Mouse (Mus musculus) kidney, postnatal 0 days (tissue): ENCODE data around the gene Cfap73. TPM values are rescaled to one million over a fixed set of nuclear protein-coding genes. Genes with fewer than 3 reads are reported as not detected.
A peak's percentile ranks its signal among the peaks of the same experiment; 100 is the strongest.

Source experiments
- ATAC-seq: fragments of 200-750 bp; cut with Nextera tagmentation; replicated peaks from 2 replicates; pipeline ENCODE4 v1.8.0; 2017; ENCODE audit warnings: low read depth, moderate number of reproducible peaks, moderate TSS enrichment, moderate library complexity; ENCODE audit not compliant: low FRiP score
- DNase-seq: peaks from one replicate; pipeline ENCODE4 v3.0.0-alpha.2; 2016; ENCODE audit warnings: low spot score
- H3K27ac ChIP-seq: fragments of 300-500 bp; sonication (generic); 2 replicates; pipeline ENCODE4 v1.5.1; 2014; ENCODE audit warnings: mild to moderate bottlenecking
- H3K27me3 ChIP-seq: fragments of 300-500 bp; sonication (generic); 2 replicates; pipeline ENCODE4 v1.6.1; 2014; ENCODE audit warnings: low read length, mixed read lengths; ENCODE audit not compliant: insufficient read depth
- H3K36me3 ChIP-seq: fragments of 300-500 bp; sonication (generic); 2 replicates; pipeline ENCODE4 v1.6.1; 2014; ENCODE audit warnings: low read length, mixed read lengths; ENCODE audit not compliant: insufficient read depth
- H3K4me1 ChIP-seq: fragments of 300-500 bp; sonication (generic); replicated peaks from 2 replicates; pipeline ENCODE4 v1.6.1; 2014; ENCODE audit warnings: antibody characterized with exemption, low read length, mixed read lengths; ENCODE audit not compliant: insufficient read depth
- H3K4me2 ChIP-seq: fragments of 300-500 bp; sonication (generic); 2 replicates; pipeline ENCODE4 v1.6.1; 2014; ENCODE audit warnings: mild to moderate bottlenecking, low read length, moderate library complexity, mixed read lengths
- H3K4me3 ChIP-seq: fragments of 300-500 bp; sonication (generic); replicated peaks from 2 replicates; pipeline ENCODE4 v1.5.1; 2014; ENCODE audit warnings: low read depth, low read length
- H3K9ac ChIP-seq: fragments of 300-500 bp; sonication (generic); 2 replicates; pipeline ENCODE4 v1.6.1; 2014; ENCODE audit warnings: low read depth, low read length
- H3K9me3 ChIP-seq: fragments of 300-500 bp; sonication (generic); replicated peaks from 2 replicates; pipeline ENCODE4 v1.6.1; 2016; ENCODE audit warnings: low read length, inconsistent platforms, mixed read lengths
- CTCF ChIP-seq: IDR thresholded peaks from 2 replicates; pipeline ENCODE4 v1.5.1; 2016; ENCODE audit warnings: antibody characterized with exemption, low read depth, mild to moderate bottlenecking, moderate library complexity
- WGBS: fragments of 180-500 bp; shearing (Covaris S2); extraction: QIAGEN DNeasy Blood & Tissue Kit; methylation state at CpG from one replicate; pipeline ENCODE4 v1.1.7; 2014; 5-methylcytosine and 5-hydroxymethylcytosine counted together
- polyA plus RNA-seq: library from polyadenylated mRNA; unstranded; fragments of >200 nt; fragmentation: Nextera tagmentation; extraction: Ambion mirVana; gene quantifications from 2 replicates; pipeline ENCODE4 v1.2.1, GENCODE M21; 2015

Cfap73 gene
- polyA plus RNA-seq: not detected in 2 replicates

GRCm38 (mm10) chr5:120634131-120634530 lies at the start of gene Cfap73:
TSS of gene Cfap73 (minus strand) at chr5:120634235.
- no peaks in the 10 kb centered on the region for H3K4me1 ChIP-seq
- no peaks in the 10 kb centered on the region for H3K9me3 ChIP-seq
- DNase-seq (no peak), ATAC-seq (no peak)
- no peak within 1 kb of the TSS for H3K27ac ChIP-seq
- H3K4me2 ChIP-seq: no peak within 1 kb of the TSS
- H3K36me3 ChIP-seq: no peaks in the 10 kb centered on the region
- TF ChIP-seq CTCF: no peak
- no peak within 1 kb of the TSS for H3K9ac ChIP-seq
- no peak within 1 kb of the TSS for H3K4me3 ChIP-seq
- no peaks in the 10 kb centered on the region; the same call in 1 of the 2 replicates for H3K27me3 ChIP-seq
- 55% methylated on average over 9 of the region's 9 CpGs for WGBS

- Histone ChIP-seq H3K9me3 (no peaks in the 10 kb centered on the region), H3K4me3 (no peak overlapping the region), H3K9ac (no peak overlapping the region), H3K27me3 (no peaks in the 10 kb centered on the region; the same call in 1 of the 2 replicates), H3K4me2 (peak overlapping the region; percentile 27), H3K27ac (no peak overlapping the region), H3K36me3 (no peaks in the 10 kb centered on the region), H3K4me1 (no peaks in the 10 kb centered on the region; the same call in 1 of the 2 replicates)
- TF ChIP-seq CTCF: no peak
- DNase-seq: no peak
- WGBS: 12% methylated on average over 24 of the region's 24 CpGs
- ATAC-seq: no peak; the same call in 1 of the 2 replicates
Measured at GRCm38 (mm10) chr5:120682982-120683771, 49.1 kb upstream of the Cfap73 start.

- no peak for TF ChIP-seq CTCF
- Histone ChIP-seq H3K27me3 (no peaks in the 10 kb centered on the region; the same call in 1 of the 2 replicates), H3K4me1 (no peaks in the 10 kb centered on the region; the same call in 1 of the 2 replicates), H3K9ac (no peak overlapping the region), H3K27ac (no peak overlapping the region), H3K36me3 (no peaks in the 10 kb centered on the region), H3K4me3 (no peak overlapping the region), H3K9me3 (no peaks in the 10 kb centered on the region), H3K4me2 (no peak overlapping the region)
- no peak for DNase-seq
- no peak for ATAC-seq
- WGBS: 85% methylated on average over 18 of the region's 18 CpGs
Measured at GRCm38 (mm10) chr5:120680918-120681317, 46.9 kb upstream of the Cfap73 start.

- 2% methylated on average over 23 of the region's 24 CpGs for WGBS
- no peaks in the 10 kb centered on the region; the same call in 1 of the 2 replicates for H3K4me1 ChIP-seq
- DNase-seq (peak; percentile 97), ATAC-seq (peak; percentile 79)
- H3K4me3 ChIP-seq: peak overlapping the region; percentile 24
- no peaks in the 10 kb centered on the region; the same call in 1 of the 2 replicates for H3K27me3 ChIP-seq
- peak; percentile 76 for TF ChIP-seq CTCF
- no peaks in the 10 kb centered on the region for H3K36me3 ChIP-seq
- H3K27ac ChIP-seq: peak overlapping the region; percentile 13; the same call in 1 of the 2 replicates
- H3K4me2 ChIP-seq: peak overlapping the region; percentile 60
- no peaks in the 10 kb centered on the region for H3K9me3 ChIP-seq
- H3K9ac ChIP-seq: peak overlapping the region; percentile 27; the same call in 1 of the 2 replicates
Measured at GRCm38 (mm10) chr5:120679676-120680555, 45.9 kb upstream of the Cfap73 start.

GRCm38 (mm10) chr5:120677516-120677915 lies 43.5 kb upstream of the Cfap73 start:
- Histone ChIP-seq H3K4me2 (no peak overlapping the region), H3K27me3 (no peaks in the 10 kb centered on the region), H3K9ac (no peak overlapping the region), H3K36me3 (no peaks in the 10 kb centered on the region), H3K4me3 (no peak overlapping the region), H3K27ac (no peak overlapping the region), H3K9me3 (no peaks in the 10 kb centered on the region), H3K4me1 (no peaks in the 10 kb centered on the region; the same call in 1 of the 2 replicates)
- 18% methylated on average over 2 of the region's 2 CpGs for WGBS
- DNase-seq (peak; percentile 73), ATAC-seq (no peak)
- no peak for TF ChIP-seq CTCF
